Mouse (Mus musculus) G1E (cell line): ENCODE data around the gene Ypel3. TPM values are rescaled to one million over a fixed set of nuclear protein-coding genes. Genes with fewer than 3 reads are reported as not detected.
"Not testable (repeated sequence)": the region's sequence is repeated elsewhere in the genome, so short reads cannot be mapped to it uniquely, and the experiment has no call there.

Experiments used
- ATAC-seq: 2 replicates; pipeline ENCODE4 v1.8.0; 2016; ENCODE audit warnings: mild to moderate bottlenecking; ENCODE audit not compliant: insufficient number of reproducible peaks, poor library complexity, low FRiP score, severe bottlenecking; ENCODE audit errors: extremely low read depth
- DNase-seq: peaks from one replicate; pipeline ENCODE4 v3.0.0; 2012; ENCODE audit warnings: low spot score
- H3K27me3 ChIP-seq: 2 replicates; pipeline ENCODE4 v1.6.1; 2012; ENCODE audit warnings: mild to moderate bottlenecking, low read length, inconsistent platforms; ENCODE audit not compliant: insufficient read depth
- H3K36me3 ChIP-seq: replicated peaks from 2 replicates; pipeline ENCODE3; 2012; ENCODE audit warnings: mild to moderate bottlenecking, inconsistent platforms
- H3K4me1 ChIP-seq: 2 replicates; pipeline ENCODE4 v1.6.1; 2012; ENCODE audit warnings: low read depth, low read length, inconsistent platforms, mixed read lengths; ENCODE audit not compliant: insufficient read depth
- H3K4me3 ChIP-seq: 2 replicates; pipeline ENCODE4 v1.5.1; 2012; ENCODE audit warnings: low read depth, mild to moderate bottlenecking, inconsistent platforms, low read length, moderate library complexity, mixed read lengths
- H3K9me3 ChIP-seq: replicated peaks from 2 replicates; pipeline ENCODE4 v1.6.1; 2012; ENCODE audit warnings: inconsistent platforms
- CTCF ChIP-seq: IDR thresholded peaks from 2 replicates; pipeline ENCODE4 v1.5.1; 2012; ENCODE audit warnings: low read depth, low read length, inconsistent platforms, mixed read lengths
- GATA1 ChIP-seq: IDR thresholded peaks from 2 replicates; pipeline ENCODE4 v1.6.1; 2012; ENCODE audit warnings: borderline replicate concordance, low read length, inconsistent platforms, mixed read lengths
- GATA2 ChIP-seq: IDR thresholded peaks from 2 replicates; pipeline ENCODE4 v1.6.1; 2012; ENCODE audit warnings: low read depth, low read length, inconsistent platforms, borderline replicate concordance
- POLR2AphosphoS5 ChIP-seq: IDR thresholded peaks from 2 replicates; pipeline ENCODE4 v1.6.1; 2012; ENCODE audit warnings: low read depth, low read length, inconsistent platforms; ENCODE audit not compliant: insufficient replicate concordance
- TAL1 ChIP-seq: conservative IDR thresholded peaks from 2 replicates; pipeline ENCODE4 v1.6.1; 2012; ENCODE audit warnings: low read depth, low read length, inconsistent platforms, mixed read lengths
- polyA plus RNA-seq: library from polyadenylated mRNA; stranded (reverse); fragments of >175 nt; gene quantifications from 2 replicates; pipeline ENCODE4 v1.2.3, GENCODE M21; 2012
- total RNA-seq, 2 experiments: library from RNA; stranded (forward) in 1 of 2; stranded (reverse) in 1 of 2; fragments of 200-1000 nt in 1 of 2; fragments of >200 nt in 1 of 2; fragmentation: Nextera tagmentation in 1 of 2; gene quantifications; 2 replicates each; pipeline ENCODE4 v1.2.3; 2014 to 2017

Ypel3 gene
- total and polyA plus RNA-seq, 3 experiments = 23.1 to 86.7 (median 78.3) TPM

DNA sequence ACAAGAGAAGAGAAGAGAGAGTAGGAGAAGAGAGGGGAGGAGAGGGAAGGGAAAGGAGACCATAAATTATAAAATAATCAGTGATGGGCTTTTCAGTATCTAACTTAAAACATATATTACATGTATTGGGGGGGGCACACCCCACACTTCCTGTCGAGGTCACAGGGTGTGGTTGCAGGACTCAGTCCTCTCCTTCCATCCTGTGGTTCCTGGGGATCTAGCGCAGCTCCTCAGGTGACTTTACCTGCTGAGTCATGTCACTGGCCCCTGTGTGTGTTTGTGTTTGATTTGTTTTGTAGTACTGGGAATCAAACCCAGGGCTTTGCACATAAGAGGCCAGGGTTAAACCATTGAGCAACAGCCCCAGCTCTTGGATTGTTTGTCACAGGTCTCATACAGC lies 2.3 kb upstream of the Ypel3 start:
- DNase-seq (no peak), ATAC-seq (no peak)
- no peaks in the 10 kb centered on the region for H3K9me3 ChIP-seq
- H3K27me3 ChIP-seq = no peaks in the 10 kb centered on the region
- H3K36me3 ChIP-seq = peaks cover 17% of the 10 kb centered on the region
- peaks cover 64% of the 10 kb centered on the region for H3K4me1 ChIP-seq
- TF ChIP-seq TAL1 (no peak), POLR2AphosphoS5 (no peak), GATA1 (no peak), CTCF (no peak), GATA2 (no peak)
- H3K4me3 ChIP-seq = no peak overlapping the region

- DNase-seq = no peak
- peaks cover 71% of the 10 kb centered on the region for H3K4me1 ChIP-seq
- H3K36me3 ChIP-seq = peaks cover 17% of the 10 kb centered on the region
Measured at GRCm38 (mm10) chr7:126775185-126775977, 1.4 kb upstream of the Ypel3 start.

DNA sequence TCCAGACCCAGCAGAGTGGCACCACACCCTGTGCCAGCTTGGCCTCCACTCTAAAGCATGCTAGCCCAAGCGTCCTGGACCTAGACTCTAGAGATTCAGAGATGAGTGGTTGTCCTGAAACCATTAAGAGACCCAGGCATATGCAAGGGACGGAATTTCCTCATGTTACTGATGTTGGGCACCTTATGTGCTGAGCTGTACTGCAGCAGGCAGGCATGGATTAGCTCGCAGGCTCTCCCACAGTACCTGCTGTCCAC lies 849 bp upstream of the Ypel3 start:
- no peak for ATAC-seq
- Histone ChIP-seq H3K4me1 (peaks cover 71% of the 10 kb centered on the region), H3K27me3 (no peaks in the 10 kb centered on the region), H3K4me3 (no peak overlapping the region), H3K36me3 (peaks cover 17% of the 10 kb centered on the region), H3K9me3 (no peaks in the 10 kb centered on the region)
- DNase-seq = no peak
- TF ChIP-seq TAL1 (no peak), POLR2AphosphoS5 (no peak), CTCF (no peak), GATA2 (no peak), GATA1 (no peak)

More at GRCm38 (mm10) chr7:126775185-126775977, 1.4 kb upstream of the Ypel3 start:
- TF ChIP-seq GATA2 = no peak
- TF ChIP-seq CTCF = no peak
- TF ChIP-seq GATA1 = no peak
- no peak for TF ChIP-seq TAL1
- no peak for TF ChIP-seq POLR2AphosphoS5
- H3K9me3 ChIP-seq = no peaks in the 10 kb centered on the region
- no peak overlapping the region for H3K4me3 ChIP-seq
- ATAC-seq = no peak
- H3K27me3 ChIP-seq = no peaks in the 10 kb centered on the region

GRCm38 (mm10) chr7:126777476-126777875 lies 721 bp downstream of the Ypel3 start:
- Histone ChIP-seq H3K36me3 (peaks cover 30% of the 10 kb centered on the region), H3K27me3 (no peaks in the 10 kb centered on the region), H3K4me3 (peak overlapping the region; percentile 76), H3K4me1 (peaks cover 75% of the 10 kb centered on the region), H3K9me3 (no peaks in the 10 kb centered on the region)
- no peak for TF ChIP-seq CTCF
- TF ChIP-seq POLR2AphosphoS5 = no peak
- no peak for TF ChIP-seq GATA1
- no peak for TF ChIP-seq TAL1
- TF ChIP-seq GATA2 = no peak
- no peak for ATAC-seq
- DNase-seq = no peak

GRCm38 (mm10) chr7:126778147-126778546 lies 1.4 kb downstream of the Ypel3 start:
- no peak for ATAC-seq
- Histone ChIP-seq H3K4me3 (no peak overlapping the region), H3K27me3 (no peaks in the 10 kb centered on the region), H3K4me1 (peaks cover 81% of the 10 kb centered on the region), H3K9me3 (no peaks in the 10 kb centered on the region), H3K36me3 (peaks cover 37% of the 10 kb centered on the region)
- TF ChIP-seq GATA2 = no peak
- no peak for TF ChIP-seq GATA1
- no peak for TF ChIP-seq TAL1
- no peak for TF ChIP-seq POLR2AphosphoS5
- TF ChIP-seq CTCF = no peak
- DNase-seq = no peak

DNA sequence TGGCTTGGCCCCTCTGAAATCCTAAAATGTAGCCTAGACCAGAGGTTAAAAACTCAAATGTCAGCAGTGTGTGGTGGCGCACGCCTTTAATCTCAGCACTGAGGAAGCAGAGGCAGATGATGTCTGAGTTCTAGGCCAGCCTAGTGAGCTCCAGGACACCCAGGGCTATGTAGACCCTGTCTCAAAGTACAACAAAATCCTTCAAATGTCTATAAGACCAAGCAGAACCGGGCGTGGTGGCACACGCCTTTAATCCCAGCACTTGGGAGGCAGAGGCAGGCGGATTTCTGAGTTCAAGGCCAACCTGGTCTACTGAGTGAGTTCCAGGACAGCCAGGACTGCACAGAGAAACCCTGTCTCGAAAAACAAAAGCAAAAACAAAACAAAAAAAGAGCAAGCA lies 2.3 kb downstream of the Ypel3 start:
- H3K9me3 ChIP-seq, H3K4me3 ChIP-seq, DNase-seq, H3K27me3 ChIP-seq, ATAC-seq: not testable (repeated sequence)
- Histone ChIP-seq H3K4me1 (peaks cover 77% of the 10 kb centered on the region), H3K36me3 (peaks cover 45% of the 10 kb centered on the region)
